Mouse (Mus musculus) heart, embryonic 14.5 days (tissue): ENCODE results near the gene Ipo13. TPM values are rescaled to one million over a fixed set of nuclear protein-coding genes. Genes with fewer than 3 reads are reported as not detected.

Source experiments
- ATAC-seq: fragments of 200-750 bp; cut with Nextera tagmentation; 2 replicates; pipeline ENCODE4 v1.8.0; 2017; ENCODE audit warnings: low read depth, moderate TSS enrichment; ENCODE audit not compliant: insufficient number of reproducible peaks, insufficient read depth, low FRiP score
- H3K27ac ChIP-seq, 2 experiments: fragments of 200-500 bp in 1 of 2; fragments of 300-500 bp in 1 of 2; sonication (generic) in 1 of 2; replicated peaks in 1 of 2; 2 replicates each; pipeline ENCODE4 v1.5.1; 2012 to 2014; ENCODE audit warnings: low read depth in 2 of 2, low read length in 2 of 2, control low read depth in 1 of 2, mild to moderate bottlenecking in 1 of 2, mixed read lengths in 1 of 2; ENCODE audit not compliant: control insufficient read depth in 1 of 2, insufficient read depth in 1 of 2
- H3K27me3 ChIP-seq: fragments of 300-500 bp; sonication (generic); 2 replicates; pipeline ENCODE4 v1.6.1; 2014; ENCODE audit warnings: mild to moderate bottlenecking, low read length, control low read depth; ENCODE audit not compliant: control insufficient read depth, insufficient read depth
- H3K36me3 ChIP-seq: fragments of 300-500 bp; sonication (generic); 2 replicates; pipeline ENCODE4 v1.6.1; 2014; ENCODE audit warnings: mild to moderate bottlenecking, control low read depth, low read length, mixed read lengths; ENCODE audit not compliant: control insufficient read depth, insufficient read depth
- H3K4me1 ChIP-seq, 2 experiments: fragments of 200-500 bp in 1 of 2; fragments of 300-500 bp in 1 of 2; sonication (generic) in 1 of 2; 2 replicates each; pipeline ENCODE4 v1.6.1; 2012 to 2014; ENCODE audit warnings: low read length in 2 of 2, control low read depth in 1 of 2, mixed read lengths in 1 of 2; ENCODE audit not compliant: control insufficient read depth in 2 of 2, insufficient read depth in 2 of 2
- H3K4me2 ChIP-seq: fragments of 300-500 bp; sonication (generic); 2 replicates; pipeline ENCODE4 v1.6.1; 2014; ENCODE audit warnings: mild to moderate bottlenecking, low read length
- H3K4me3 ChIP-seq, 2 experiments: fragments of 200-500 bp in 1 of 2; fragments of 300-500 bp in 1 of 2; sonication (generic) in 1 of 2; 2 replicates each; pipeline ENCODE4 v1.5.1; 2012 to 2014; ENCODE audit warnings: low read length in 2 of 2, mild to moderate bottlenecking in 2 of 2, control low read depth in 1 of 2, low read depth in 1 of 2, moderate library complexity in 1 of 2; ENCODE audit not compliant: control insufficient read depth in 1 of 2, insufficient read depth in 1 of 2
- H3K9ac ChIP-seq: fragments of 300-500 bp; sonication (generic); 2 replicates; pipeline ENCODE4 v1.6.1; 2014; ENCODE audit warnings: mild to moderate bottlenecking, low read length
- H3K9me3 ChIP-seq: fragments of 300-500 bp; sonication (generic); 2 replicates; pipeline ENCODE4 v1.6.1; 2016; ENCODE audit warnings: low read length, control low read depth; ENCODE audit not compliant: control insufficient read depth
- WGBS: fragments of 180-500 bp; shearing (Covaris S2); extraction: QIAGEN DNeasy Blood & Tissue Kit; methylation state at CpG from one replicate; pipeline ENCODE4 v1.1.7; 2014; 5-methylcytosine and 5-hydroxymethylcytosine counted together
- polyA plus RNA-seq: library from polyadenylated mRNA; unstranded; fragments of >200 nt; fragmentation: Nextera tagmentation; extraction: Ambion mirVana; gene quantifications from 2 replicates; pipeline ENCODE4 v1.2.1, GENCODE M21; 2014

The Ipo13 gene
- polyA plus RNA-seq, 1 experiment from 2014 or later = 36.4 TPM

DNA sequence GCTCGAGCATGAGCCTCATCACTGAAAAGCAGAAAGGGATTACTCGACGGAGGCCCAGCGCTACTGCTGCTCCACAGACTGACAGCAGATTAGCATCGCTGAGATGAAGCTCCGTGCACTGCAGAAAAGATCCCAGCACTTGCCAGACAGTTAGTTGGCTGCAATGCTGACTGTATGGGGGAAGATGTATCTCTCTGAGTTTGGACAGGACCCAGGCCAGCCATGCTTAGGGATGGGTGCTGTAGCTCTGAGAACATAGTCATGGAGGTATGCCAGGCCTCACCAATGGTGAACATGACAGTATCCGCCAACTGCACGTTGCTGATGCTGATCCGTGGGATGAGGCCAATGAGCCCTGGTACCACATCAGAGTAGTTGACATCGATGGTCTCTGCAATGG lies 10.7 kb downstream of the Ipo13 start:
- no peak overlapping the region for H3K4me2 ChIP-seq
- peaks cover 90% of the 10 kb centered on the region for H3K36me3 ChIP-seq
- H3K9me3 ChIP-seq = no peaks in the 10 kb centered on the region
- H3K9ac ChIP-seq = no peak overlapping the region
- H3K27me3 ChIP-seq = no peaks in the 10 kb centered on the region
- H3K4me1 ChIP-seq = peaks cover 3 to 5% of the 10 kb centered on the region in 2 experiments; a peak in 3 of 4 replicates
- WGBS = 89% methylated on average over 10 of the region's 10 CpGs
- ATAC-seq = no peak
- no peak overlapping the region for H3K27ac ChIP-seq
- no peak overlapping the region for H3K4me3 ChIP-seq

DNA sequence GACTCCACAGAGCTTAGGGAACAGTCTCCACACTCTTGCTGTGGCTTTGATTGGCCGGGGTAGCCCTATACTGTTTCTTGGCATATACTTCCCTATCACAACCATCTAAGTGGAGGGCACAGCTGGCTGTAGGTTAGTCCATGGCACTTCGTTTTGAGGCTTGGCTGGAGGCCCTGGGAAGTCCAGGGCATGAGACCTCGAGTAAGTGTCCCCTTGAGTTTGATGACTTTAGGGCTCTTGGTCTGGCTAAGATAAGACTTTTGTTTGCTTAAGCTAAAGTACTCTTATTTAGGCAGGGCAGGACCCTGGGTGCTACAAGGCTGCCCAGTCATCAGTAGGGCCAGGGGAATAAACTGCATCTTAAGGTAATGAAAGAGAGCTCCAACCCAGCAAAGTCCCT lies 16.7 kb downstream of the Ipo13 start:
- ATAC-seq = no peak
- Histone ChIP-seq H3K36me3 (peaks cover 92% of the 10 kb centered on the region), H3K27ac (no peak overlapping the region)

GRCm38 (mm10) chr4:117896031-117896430 lies 18.8 kb downstream of the Ipo13 start:
- Histone ChIP-seq H3K4me2 (no peak overlapping the region), H3K27ac (no peak overlapping the region), H3K9ac (no peak overlapping the region), H3K4me1 (peaks cover 5 to 7% of the 10 kb centered on the region in 2 experiments; a peak in 3 of 4 replicates), H3K4me3 (no peak overlapping the region), H3K36me3 (peaks cover 71% of the 10 kb centered on the region), H3K27me3 (no peaks in the 10 kb centered on the region), H3K9me3 (no peaks in the 10 kb centered on the region)
- 94% methylated on average over 6 of the region's 6 CpGs for WGBS
- no peak for ATAC-seq

More for the DNA sequence above, 16.7 kb downstream of the Ipo13 start:
- Histone ChIP-seq H3K9ac (no peak overlapping the region), H3K4me3 (no peak overlapping the region), H3K4me2 (no peak overlapping the region), H3K9me3 (no peaks in the 10 kb centered on the region), H3K4me1 (no peaks in the 10 kb centered on the region), H3K27me3 (no peaks in the 10 kb centered on the region)
- 69% methylated on average over 3 of the region's 3 CpGs for WGBS

GRCm38 (mm10) chr4:117895339-117895738 lies 19.5 kb downstream of the Ipo13 start:
- 79% methylated on average over 7 of the region's 7 CpGs for WGBS
- Histone ChIP-seq H3K4me1 (peaks cover 6 to 10% of the 10 kb centered on the region in 2 experiments; a peak in 3 of 4 replicates), H3K36me3 (peaks cover 65% of the 10 kb centered on the region), H3K4me2 (no peak overlapping the region), H3K27ac (no peak overlapping the region), H3K9ac (no peak overlapping the region), H3K9me3 (no peaks in the 10 kb centered on the region), H3K4me3 (no peak overlapping the region), H3K27me3 (no peaks in the 10 kb centered on the region)
- no peak for ATAC-seq

DNA sequence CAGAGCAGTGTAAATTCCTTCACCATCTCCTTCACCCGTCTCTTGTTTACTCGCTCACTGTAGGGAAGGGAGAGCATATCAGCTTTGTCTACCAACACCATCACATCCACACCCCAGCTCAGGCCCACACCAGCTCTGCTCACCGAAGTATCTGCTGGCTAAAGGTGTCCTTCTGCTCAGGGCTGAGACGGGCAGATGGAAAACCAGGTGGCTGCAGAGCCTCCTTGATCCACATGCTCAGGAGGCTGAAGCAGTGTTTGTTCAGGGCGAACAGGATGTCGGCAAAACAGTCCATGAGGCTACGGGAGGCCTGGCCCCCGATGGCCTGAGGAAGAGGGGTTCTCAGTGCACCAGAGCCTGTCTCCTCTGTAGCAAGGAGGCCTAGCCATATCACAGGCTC lies 20.2 kb downstream of the Ipo13 start:
- 90% methylated on average over 8 of the region's 8 CpGs for WGBS
- H3K4me1 ChIP-seq = peaks cover 6 to 10% of the 10 kb centered on the region in 2 experiments; a peak in 3 of 4 replicates

DNA sequence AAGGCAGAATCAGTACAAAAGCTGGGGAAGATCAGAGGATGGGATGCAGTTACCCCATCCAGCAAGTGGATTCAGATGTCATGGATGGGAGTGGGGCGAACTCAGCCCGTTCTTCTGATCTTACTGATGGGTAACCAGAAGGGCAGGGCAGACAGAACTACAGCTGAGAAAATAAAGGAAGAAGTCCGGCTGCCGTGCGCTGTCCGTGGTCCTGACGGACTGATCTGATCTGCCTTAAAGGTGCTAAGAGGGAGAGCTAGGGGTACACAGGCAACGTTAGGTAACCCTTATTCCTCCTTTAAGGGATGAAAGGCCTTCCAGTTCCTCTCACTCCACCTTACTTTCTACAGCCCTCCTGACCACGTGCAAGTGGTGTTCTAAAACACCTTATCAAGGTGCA lies 21.4 kb downstream of the Ipo13 start:
- Histone ChIP-seq H3K36me3 (peaks cover 64% of the 10 kb centered on the region), H3K4me1 (peaks cover 6 to 10% of the 10 kb centered on the region in 2 experiments; a peak in 3 of 4 replicates), H3K27me3 (no peaks in the 10 kb centered on the region), H3K4me2 (no peak overlapping the region), H3K4me3 (no peak overlapping the region), H3K9me3 (no peaks in the 10 kb centered on the region), H3K9ac (no peak overlapping the region), H3K27ac (no peak overlapping the region)
- ATAC-seq = no peak
- 14% methylated on average over 9 of the region's 9 CpGs for WGBS

More for the DNA sequence above, 20.2 kb downstream of the Ipo13 start:
- Histone ChIP-seq H3K9me3 (no peaks in the 10 kb centered on the region), H3K36me3 (peaks cover 65% of the 10 kb centered on the region), H3K4me3 (no peak overlapping the region), H3K27ac (no peak overlapping the region), H3K9ac (no peak overlapping the region), H3K4me2 (no peak overlapping the region), H3K27me3 (no peaks in the 10 kb centered on the region)
- ATAC-seq = no peak

GRCm38 (mm10) chr4:117891738-117892161 lies 23.0 kb downstream of the Ipo13 start, which contains the start of gene Dph2:
TSS of gene Dph2 (minus strand) at chr4:117892032.
- Histone ChIP-seq H3K27me3 (no peaks in the 10 kb centered on the region), H3K4me1 (peaks cover 7 to 10% of the 10 kb centered on the region in 2 experiments; a peak in 3 of 4 replicates), H3K9ac (peak within 1 kb of the TSS; percentile 61), H3K4me3 (peak within 1 kb of the TSS; percentile 72 to 87), H3K4me2 (peak within 1 kb of the TSS; percentile 75), H3K27ac (no peak within 1 kb of the TSS), H3K36me3 (peaks cover 48% of the 10 kb centered on the region), H3K9me3 (no peaks in the 10 kb centered on the region)
- WGBS = 0% methylated on average over 21 of the region's 21 CpGs
- ATAC-seq = peak; percentile 76

DNA sequence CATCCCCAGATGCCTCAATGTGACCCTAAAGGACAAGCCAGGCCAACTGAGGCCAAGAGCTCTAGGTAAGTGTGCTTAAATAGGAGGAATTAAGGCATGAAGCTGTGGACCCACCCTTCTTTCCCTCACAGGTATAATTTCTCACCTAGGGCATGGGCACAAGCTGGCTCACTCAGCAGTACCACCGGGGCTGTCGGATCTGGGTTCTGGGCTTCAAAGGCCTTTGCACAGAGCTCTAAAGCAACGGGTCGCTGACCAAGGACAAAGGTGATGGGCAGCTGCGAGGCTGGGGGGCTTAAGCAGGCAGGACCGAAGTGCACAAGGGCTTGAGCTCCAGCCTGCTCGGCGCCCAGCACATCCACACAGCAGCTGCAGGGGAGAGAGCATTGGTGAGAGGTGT lies 24.0 kb downstream of the Ipo13 start:
- Histone ChIP-seq H3K36me3 (peaks cover 40% of the 10 kb centered on the region), H3K9ac (no peak overlapping the region), H3K9me3 (no peaks in the 10 kb centered on the region), H3K4me2 (peak overlapping the region; percentile 75; the same call in 1 of the 2 replicates), H3K4me1 (peaks cover 14 to 17% of the 10 kb centered on the region in 2 experiments), H3K27ac (no peak overlapping the region), H3K4me3 (0 out of 4 replicates have a peak overlapping the region, but pooled peaks of 1 of the 2 experiments have one; percentile 72), H3K27me3 (no peaks in the 10 kb centered on the region)
- WGBS = 91% methylated on average over 8 of the region's 8 CpGs
- ATAC-seq = no peak
